Mouse (Mus musculus): ENCODE measurements at regions not wholly inside any gene's neighbourhood (a gene's known extent, or its start where the extent isn't known, plus 50 kb on each side); places are given as distances from the start of the nearest gene placed in this dataset.

DNA sequence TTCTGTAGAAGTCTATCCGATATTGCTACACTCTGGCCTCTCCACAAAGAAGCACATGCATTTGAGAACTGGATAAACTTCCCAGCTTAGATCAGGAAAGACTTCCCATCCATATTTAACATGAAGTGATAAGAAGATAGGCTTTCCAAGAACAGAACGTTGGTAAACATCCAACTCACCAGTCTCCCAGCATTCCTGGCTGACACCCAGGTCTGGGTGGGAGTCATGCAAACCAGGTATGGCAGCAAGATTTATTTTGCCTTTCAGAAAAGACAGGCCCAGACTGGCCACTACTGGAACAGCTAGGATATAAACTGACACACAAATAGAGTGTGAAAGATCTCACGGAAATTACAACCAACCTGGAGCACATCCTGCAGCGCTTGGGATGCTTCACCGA lies 459.6 kb downstream of the Psat1 start:
- no peak for DNase-seq (ENCODE audit: low spot score)

DNA sequence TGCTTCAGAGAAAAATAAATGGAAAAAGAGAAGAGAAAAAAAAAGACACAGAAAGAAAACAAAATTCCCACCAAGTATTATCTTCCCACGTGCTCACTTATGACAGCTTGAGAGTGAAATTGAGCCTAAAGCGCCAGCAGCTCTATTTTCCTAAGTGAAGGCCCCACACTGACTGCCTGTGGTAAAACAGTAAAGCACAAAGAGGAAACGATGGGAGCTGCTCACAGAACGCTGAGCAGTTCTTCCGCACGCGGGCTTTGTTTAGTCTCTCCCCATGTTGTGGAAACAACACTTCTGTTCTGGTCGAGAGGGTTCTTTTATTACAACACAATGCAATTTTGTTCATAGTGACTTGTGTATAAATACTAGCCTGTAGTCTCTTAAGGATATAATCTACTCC lies 465.5 kb downstream of the Psat1 start:
- no peak for DNase-seq (ENCODE audit: low spot score)

DNA sequence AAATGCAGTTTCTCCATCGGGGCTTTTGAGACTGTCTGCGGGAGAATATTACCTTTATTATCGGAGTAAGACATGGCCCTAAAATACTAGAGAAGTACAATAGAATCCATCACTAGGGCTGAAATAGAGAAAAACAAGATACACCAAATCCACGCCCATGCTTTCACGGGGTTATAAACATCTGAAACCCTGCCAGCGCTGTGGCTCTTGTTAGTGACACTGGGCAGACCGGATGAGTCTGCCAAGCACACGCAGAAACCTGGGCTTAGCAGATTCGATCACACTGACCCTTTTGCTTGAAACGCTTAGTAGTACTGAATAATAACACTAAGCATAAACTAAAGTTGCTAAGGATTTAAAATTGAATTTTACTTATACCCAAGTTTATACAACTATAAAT lies 477.6 kb downstream of the Psat1 start:
- DNase-seq (ENCODE audit: low spot score): no peak

- DNase-seq (ENCODE audit: low spot score): no peak
Observed at GRCm38 (mm10) chr19:15466713-15467112, 480.4 kb downstream of the Psat1 start.

- no peak for DNase-seq (ENCODE audit: low spot score)
Observed at GRCm38 (mm10) chr19:15465063-15465760, 481.9 kb downstream of the Psat1 start.

DNA sequence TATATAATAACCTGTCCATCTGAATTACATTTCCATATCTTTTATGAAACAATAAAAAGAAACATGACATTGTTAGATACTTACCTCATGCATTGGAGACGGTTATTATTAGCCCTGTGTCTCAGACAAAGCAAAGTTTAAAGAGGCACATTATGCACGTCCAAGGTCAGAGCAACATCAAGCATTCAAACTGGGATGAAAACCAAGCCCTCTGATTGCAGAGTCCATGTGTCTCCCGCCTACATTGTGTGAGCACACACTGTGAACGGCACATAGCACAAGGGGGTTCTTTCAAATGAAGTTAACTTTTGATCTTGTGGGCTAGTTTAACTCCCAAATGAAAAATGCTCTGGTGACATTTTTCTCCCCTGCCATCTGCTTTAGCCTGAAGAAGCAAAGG lies 489.3 kb downstream of the Psat1 start:
- no peak for DNase-seq (ENCODE audit: low spot score)

- no peak for DNase-seq (ENCODE audit: low spot score)
Observed at GRCm38 (mm10) chr19:15456943-15457735, 490.0 kb downstream of the Psat1 start.

DNA sequence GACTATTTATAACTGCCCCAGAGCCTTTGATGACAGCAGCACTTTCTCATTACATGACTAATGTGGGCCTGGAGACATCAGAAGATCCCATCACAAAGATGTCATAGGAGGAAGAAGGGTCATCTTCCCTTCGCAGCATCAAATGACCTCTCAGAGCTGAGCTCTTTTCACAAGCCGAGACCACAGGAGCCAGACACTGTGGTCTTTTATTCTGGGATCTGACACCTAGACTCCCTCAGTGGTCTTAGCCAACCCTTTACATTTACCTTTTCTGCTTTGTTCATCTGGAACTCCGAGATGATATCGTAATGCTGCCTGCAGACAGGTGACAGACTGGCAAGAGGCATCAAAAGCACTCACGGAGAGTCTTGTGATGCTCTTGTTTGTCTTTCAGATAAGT lies 498.1 kb downstream of the Psat1 start:
- no peak for DNase-seq (ENCODE audit: low spot score)

DNA sequence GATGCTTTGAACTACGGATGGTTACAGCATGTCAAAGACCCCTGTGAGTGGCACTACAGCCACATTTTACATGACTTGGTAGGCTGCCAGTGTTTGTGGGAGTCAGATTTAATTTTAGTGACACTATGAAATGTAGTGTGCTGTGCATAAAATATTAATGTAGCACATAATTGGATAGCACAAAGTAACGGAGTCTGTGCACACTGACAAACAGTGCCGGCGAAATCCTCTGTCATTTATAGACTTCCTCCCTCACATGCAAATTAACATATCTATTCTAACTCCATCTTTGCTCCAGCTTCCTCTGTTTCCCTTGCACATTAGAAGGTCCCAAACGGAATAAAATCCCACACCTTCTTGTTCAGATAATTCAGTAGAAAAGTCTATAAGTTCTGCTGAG lies 515.3 kb downstream of the Psat1 start:
- no peak for DNase-seq (ENCODE audit: low spot score)

DNA sequence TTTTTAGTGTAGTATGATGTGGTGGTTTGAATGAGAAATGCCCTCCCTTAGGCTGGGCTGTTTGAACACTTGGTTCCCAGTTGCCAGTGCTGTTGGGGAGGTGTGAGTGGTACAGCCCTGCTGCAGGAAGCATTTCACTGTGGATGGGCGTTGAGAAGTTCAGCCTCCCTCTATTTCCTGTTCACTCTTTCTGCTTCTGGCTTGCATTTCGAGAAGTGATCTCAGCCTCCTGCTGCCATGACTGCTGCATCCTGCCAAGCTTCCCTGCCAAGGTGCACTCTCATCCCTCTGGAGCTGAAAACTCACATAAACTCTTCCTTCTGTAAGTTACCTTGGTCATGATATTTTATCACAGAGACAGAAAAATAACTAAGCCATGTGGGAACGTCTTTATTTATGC lies 525.8 kb downstream of the Psat1 start:
- DNase-seq (ENCODE audit: low spot score): no peak

GRCm38 (mm10) chr19:15398624-15399023 lies 548.5 kb downstream of the Psat1 start:
- no peak for DNase-seq (ENCODE audit: low spot score)

GRCm38 (mm10) chr19:15371682-15372081 lies 575.5 kb downstream of the Psat1 start:
- DNase-seq (ENCODE audit: low spot score): no peak

- DNase-seq (ENCODE audit: low spot score): no peak
Observed at GRCm38 (mm10) chr19:15366951-15367350, 580.2 kb downstream of the Psat1 start.

GRCm38 (mm10) chr19:15357181-15357580 lies 590.0 kb downstream of the Psat1 start:
- no peak for DNase-seq (ENCODE audit: low spot score)

- no peak for DNase-seq (ENCODE audit: low spot score)
Observed at GRCm38 (mm10) chr19:15348356-15348755, 598.8 kb downstream of the Psat1 start.

- no peak for DNase-seq (ENCODE audit: low spot score)
Observed at GRCm38 (mm10) chr19:15342229-15342628, 604.9 kb downstream of the Psat1 start.

GRCm38 (mm10) chr19:15340305-15340983 lies 606.7 kb downstream of the Psat1 start:
- no peak for DNase-seq (ENCODE audit: low spot score)

DNA sequence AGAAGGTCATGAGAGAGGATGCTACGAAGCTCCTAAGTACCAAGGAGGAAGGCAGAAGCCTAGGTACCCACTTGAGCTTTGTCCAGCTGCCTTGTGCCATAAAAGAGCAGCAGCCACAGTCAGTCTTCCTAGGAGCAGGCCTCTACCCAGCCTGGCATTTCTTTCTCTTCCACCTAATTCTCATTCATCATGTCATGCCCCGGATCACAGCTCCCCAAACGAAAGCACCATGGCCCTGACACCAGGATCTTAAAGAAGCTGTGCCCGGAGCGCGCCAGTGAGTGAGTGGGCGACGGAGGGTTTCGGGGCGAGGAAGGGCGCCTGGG lies 607.2 kb downstream of the Psat1 start:
- DNase-seq (ENCODE audit: low spot score): no peak

DNA sequence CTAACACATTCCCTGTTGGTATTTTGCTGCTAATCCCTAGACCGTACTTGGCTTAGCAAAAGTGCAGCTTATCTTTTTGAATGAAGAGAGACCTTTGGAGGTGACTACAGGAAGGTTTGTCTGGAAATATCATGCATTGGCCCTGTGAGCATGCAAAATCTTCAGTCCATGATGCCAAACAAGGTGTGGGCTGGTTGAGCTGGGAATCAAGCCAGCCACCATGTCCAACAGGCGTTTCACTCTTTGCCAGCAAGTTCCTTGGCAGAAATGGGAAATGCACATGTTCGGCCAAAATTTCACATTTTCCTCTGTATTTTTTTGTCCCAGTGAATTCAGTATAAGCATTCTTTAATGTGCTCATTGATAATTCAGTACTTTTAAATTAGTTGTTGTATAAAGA lies 617.0 kb downstream of the Psat1 start:
- DNase-seq (ENCODE audit: low spot score): no peak

GRCm38 (mm10) chr19:15299474-15299873 lies 647.7 kb downstream of the Psat1 start:
- DNase-seq (ENCODE audit: low spot score): peak; percentile 8

DNA sequence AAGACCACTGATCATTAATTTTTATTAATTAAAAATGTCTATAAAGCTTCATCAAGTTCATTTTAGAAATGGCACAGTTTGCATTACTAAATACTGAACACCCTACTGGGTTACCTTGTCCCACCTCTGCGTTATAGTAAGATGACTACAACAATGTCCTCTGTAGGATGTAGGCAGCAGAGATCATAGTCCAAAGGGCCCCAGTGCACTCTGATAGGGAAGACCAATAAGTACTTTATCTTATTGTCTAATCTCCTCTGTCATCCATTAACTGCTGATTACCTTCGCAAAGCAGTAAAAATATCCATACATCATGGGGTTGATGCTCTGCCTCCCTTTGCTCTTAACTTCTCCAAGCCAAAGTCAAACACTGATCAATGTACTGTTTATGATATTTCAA lies 662.1 kb downstream of the Psat1 start:
- DNase-seq (ENCODE audit: low spot score): no peak

GRCm38 (mm10) chr19:15242781-15243180 lies 644.9 kb upstream of the Tle4 start:
- no peak for DNase-seq (ENCODE audit: low spot score)

Data from testis, postnatal 14 days (tissue).